22 mouse cellular contexts compared by ENCODE assay signal in the genomic region with DNA sequence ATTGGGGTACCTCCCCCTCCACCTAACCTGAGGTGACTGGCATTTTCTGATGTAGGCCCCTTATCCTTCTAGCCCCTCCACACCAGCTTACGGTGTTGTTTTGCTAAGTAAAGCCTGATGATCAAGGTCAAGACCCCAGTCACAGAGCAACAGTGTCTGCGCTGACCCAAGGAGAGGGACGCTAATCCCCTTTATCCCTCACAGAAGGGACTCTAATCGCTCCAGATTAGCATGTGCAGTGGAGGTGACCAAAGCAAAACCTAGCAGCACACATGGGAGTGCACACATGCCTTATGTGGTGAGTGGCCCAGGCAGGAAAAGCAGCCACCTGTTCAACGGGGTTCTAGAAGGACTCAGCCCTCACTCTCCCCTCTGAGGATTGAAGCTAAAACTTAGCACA.
DNase-seq lines count a peak whose midpoint lies in the region; ATAC-seq and TF ChIP-seq lines count a peak whose summit lies in the region.
"Had no signal": no experiment of that assay in that cellular context is flagged by ENCODE, and none has a peak within 500 bp of the region (broad histone marks: within the 10 kb centered on the region; RNA-seq: fewer than 3 reads in every experiment).

No protein-coding gene starts in this region.

- H3K9ac ChIP-seq in heart, embryonic 12.5 days, result no peak overlapping the region
- no peak overlapping the region for H3K9ac ChIP-seq in lung, postnatal 0 days (replicated peaks; ENCODE audit: low read depth)
- H3K9ac ChIP-seq: liver, embryonic 14.5 days; lung, embryonic 15.5 days had no signal

- no peaks in the 10 kb centered on the region for H3K9me3 ChIP-seq in heart, embryonic 12.5 days (replicated peaks)
- H3K9me3 ChIP-seq in lung, postnatal 0 days (ENCODE audit: low read length), result no peaks in the 10 kb centered on the region
- H3K9me3 ChIP-seq: lung, embryonic 15.5 days had no signal

- peaks cover 51% of the 10 kb centered on the region for H3K4me1 ChIP-seq in heart, embryonic 12.5 days (replicated peaks)
- no peaks in the 10 kb centered on the region for H3K4me1 ChIP-seq in lung, postnatal 0 days (ENCODE audit: insufficient read depth, low read depth, low read length)
- H3K4me1 ChIP-seq: lung, embryonic 15.5 days had no signal

- H3K27ac ChIP-seq in heart, embryonic 12.5 days (ENCODE audit: poor library complexity, severe bottlenecking), result peak overlapping the region; percentile 91
- H3K27ac ChIP-seq in lung, postnatal 0 days (ENCODE audit: low read length), result 0 out of 2 replicates have a peak overlapping the region, but pooled peaks have one; percentile 4
- H3K27ac ChIP-seq: kidney, postnatal 0 days; liver, embryonic 14.5 days; lung, embryonic 15.5 days had no signal

- no peak overlapping the region for H3K4me3 ChIP-seq in heart, embryonic 12.5 days
- H3K4me3 ChIP-seq in lung, postnatal 0 days (ENCODE audit: low read depth, low read length), result no peak overlapping the region
- H3K4me3 ChIP-seq: lung, embryonic 15.5 days had no signal

- 49% methylated on average over 5 of the region's 5 CpGs for WGBS in heart, embryonic 12.5 days
- 67% methylated on average over 5 of the region's 5 CpGs for WGBS in lung, postnatal 0 days

- no peak for TF ChIP-seq EP300 in lung, postnatal 0 days (IDR thresholded peaks at IDR 0.05)

- DNase-seq in embryo, embryonic 10.5 days (ENCODE audit: low spot score), result peak; percentile 37
- no peak for DNase-seq in embryo, embryonic 9.5 days (ENCODE audit: extremely low spot score)
- DNase-seq in heart, postnatal 4 days, result no peak
- DNase-seq in lung, postnatal 0 days (ENCODE audit: low spot score), result no peak
- DNase-seq in lung, postnatal 14 days, result no peak
- DNase-seq in retina, embryonic 14.5 days (ENCODE audit: low spot score), result peak; percentile 50
- DNase-seq in adrenal gland, adult 18-20 months (ENCODE audit: low spot score in 2 of 2), result no peak
- DNase-seq: adrenal gland, postnatal 25 days; cerebellum, adult 11 months; cerebellum, postnatal 10 days; gastrocnemius, postnatal 14 days; kidney, adult 18-20 months; spleen, adult 18-20 months; thymus, adult 18-20 months; thymus, postnatal 4 days had no signal

- peaks cover 66% of the 10 kb centered on the region for H3K36me3 ChIP-seq in heart, embryonic 12.5 days
- 0 out of 2 replicates have a peak, but pooled peaks cover 14% of the 10 kb centered on the region for H3K36me3 ChIP-seq in lung, postnatal 0 days (ENCODE audit: insufficient read depth, low read length)

- no peak for TF ChIP-seq CTCF in lung, postnatal 0 days (IDR thresholded peaks at IDR 0.05)

- H3K27me3 ChIP-seq in heart, embryonic 12.5 days (replicated peaks), result no peaks in the 10 kb centered on the region
- H3K27me3 ChIP-seq in lung, postnatal 0 days (replicated peaks; ENCODE audit: insufficient read depth, low read length), result no peaks in the 10 kb centered on the region
- H3K27me3 ChIP-seq: lung, embryonic 15.5 days had no signal

- no peak overlapping the region for H3K4me2 ChIP-seq in heart, embryonic 12.5 days
- H3K4me2 ChIP-seq in lung, postnatal 0 days (replicated peaks; ENCODE audit: low read depth, low read length), result no peak overlapping the region
- H3K4me2 ChIP-seq: lung, embryonic 15.5 days had no signal

- no peak for ATAC-seq in heart, embryonic 12.5 days (ENCODE audit: insufficient number of reproducible peaks, low FRiP score)
- ATAC-seq in lung, postnatal 0 days, result peak; percentile 32
- ATAC-seq: CD4-positive, CD25-positive, alpha-beta regulatory T cell, adult 4 months; forebrain, embryonic 14.5 days; midbrain, embryonic 16.5 days had no signal

Comparison
In these comparisons a context has a peak if more than half of its experiments do, and no peak if none do; other contexts are left out.
1. DNase-seq: peak in embryo, embryonic 10.5 days (single experiment) and retina, embryonic 14.5 days (single experiment); none in embryo, embryonic 9.5 days (single experiment), heart, postnatal 4 days (single experiment), lung, postnatal 0 days (single experiment), lung, postnatal 14 days (single experiment) and adrenal gland, adult 18-20 months (0 of 2).